Mouse (Mus musculus) lung, adult 2 months (tissue): ENCODE results near the gene Cox10. TPM values are rescaled to one million over a fixed set of nuclear protein-coding genes. Genes with fewer than 3 reads are reported as not detected.
A peak's percentile ranks its signal among the peaks of the same experiment; 100 is the strongest.

Experiments used
- DNase-seq: peaks from one replicate; pipeline ENCODE4 v3.0.0; 2022
- H3K4me1 ChIP-seq: fragments of 200-500 bp; 2 replicates; pipeline ENCODE4 v1.6.1; 2011; ENCODE audit warnings: low read length; ENCODE audit not compliant: control insufficient read depth, insufficient read depth
- H3K4me3 ChIP-seq: fragments of 200-500 bp; replicated peaks from 2 replicates; pipeline ENCODE3; 2011; ENCODE audit warnings: low read depth, mild to moderate bottlenecking, control low read depth, low read length; ENCODE audit errors: extremely low read depth
- CTCF ChIP-seq: fragments of 200-500 bp; IDR thresholded peaks from 2 replicates; pipeline ENCODE4 v1.5.1; 2011; ENCODE audit warnings: mild to moderate bottlenecking, low read length, control low read depth; ENCODE audit not compliant: insufficient read depth
- POLR2A ChIP-seq: fragments of 200-500 bp; IDR thresholded peaks from 2 replicates; pipeline ENCODE4 v1.6.1; 2011; ENCODE audit warnings: low read depth, mild to moderate bottlenecking, control low read depth, low read length, borderline replicate concordance; ENCODE audit errors: extremely low read depth
- WGBS: fragments of 180-500 bp; shearing (Covaris S2); methylation state at CpG from one replicate; pipeline ENCODE4 v1.1.7; 2018; 5-methylcytosine and 5-hydroxymethylcytosine counted together
- polyA plus RNA-seq: library from polyadenylated mRNA; depleted of rRNA; stranded (reverse); fragments of >200 nt; gene quantifications from 2 replicates; pipeline ENCODE4 v1.2.3, GENCODE M21; 2012

The Cox10 gene
- polyA plus RNA-seq, 1 experiment = 11.0 TPM

- DNase-seq = no peak
- no peaks in the 10 kb centered on the region; the same call in 1 of the 2 replicates for H3K4me1 ChIP-seq
- WGBS = 97% methylated on average over 9 of the region's 9 CpGs
- no peak overlapping the region for H3K4me3 ChIP-seq
- TF ChIP-seq POLR2A (no peak), CTCF (no peak)
These were observed 107.8 kb downstream of the Cox10 start for GRCm38 (mm10) chr11:63971462-63971861.

- Histone ChIP-seq H3K4me1 (no peaks in the 10 kb centered on the region; the same call in 1 of the 2 replicates), H3K4me3 (no peak overlapping the region)
- no peak for DNase-seq
- TF ChIP-seq CTCF = no peak
- TF ChIP-seq POLR2A = no peak
- 95% methylated on average over 6 of the region's 6 CpGs for WGBS
These were observed 108.5 kb downstream of the Cox10 start for GRCm38 (mm10) chr11:63970818-63971217.

- TF ChIP-seq CTCF = no peak
- no peak for TF ChIP-seq POLR2A
- Histone ChIP-seq H3K4me1 (no peaks in the 10 kb centered on the region; the same call in 1 of the 2 replicates), H3K4me3 (no peak overlapping the region)
- WGBS = 76% methylated on average over 11 of the region's 11 CpGs
- no peak for DNase-seq
These were observed 109.9 kb downstream of the Cox10 start for GRCm38 (mm10) chr11:63969205-63969910.

- Histone ChIP-seq H3K4me1 (no peaks in the 10 kb centered on the region), H3K4me3 (no peak overlapping the region)
- no peak for DNase-seq
- TF ChIP-seq POLR2A = no peak
- TF ChIP-seq CTCF = no peak
- WGBS = 88% methylated on average over 3 of the region's 3 CpGs
These were observed 110.8 kb downstream of the Cox10 start for GRCm38 (mm10) chr11:63968388-63969035.

GRCm38 (mm10) chr11:63967641-63968387 is 111.5 kb downstream of the Cox10 start:
- 88% methylated on average over 9 of the region's 9 CpGs for WGBS

DNA sequence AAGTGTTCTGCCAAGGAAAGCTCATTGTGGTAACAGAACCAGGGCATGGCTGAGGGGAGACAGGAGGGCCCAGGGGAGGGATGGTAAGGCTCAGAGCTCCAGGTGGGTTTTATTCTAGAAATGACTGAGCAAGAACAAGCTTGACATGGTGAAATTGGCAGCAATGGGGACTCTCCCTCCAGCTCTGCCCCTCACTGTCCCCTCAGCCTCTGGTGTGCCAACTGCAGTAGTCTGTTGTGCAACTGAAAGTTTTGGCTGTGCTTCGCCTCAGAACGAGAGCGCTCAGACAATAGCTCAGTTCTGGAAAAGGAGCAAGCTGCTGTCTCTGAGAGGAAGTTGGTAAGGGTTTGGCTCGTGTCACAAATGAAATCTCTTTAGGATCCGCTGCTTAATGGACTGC is 113.8 kb downstream of the Cox10 start:
- DNase-seq = no peak
- TF ChIP-seq POLR2A (no peak), CTCF (no peak)
- Histone ChIP-seq H3K4me1 (no peaks in the 10 kb centered on the region), H3K4me3 (no peak overlapping the region)
- 45% methylated on average over 5 of the region's 5 CpGs for WGBS

More at GRCm38 (mm10) chr11:63967641-63968387, 111.5 kb downstream of the Cox10 start:
- H3K4me1 ChIP-seq = no peaks in the 10 kb centered on the region
- DNase-seq = no peak
- TF ChIP-seq POLR2A (no peak), CTCF (no peak)
- no peak overlapping the region for H3K4me3 ChIP-seq

- peak; percentile 35 for DNase-seq
- peak; percentile 53 for TF ChIP-seq CTCF
- no peak for TF ChIP-seq POLR2A
- Histone ChIP-seq H3K4me3 (no peak overlapping the region), H3K4me1 (no peaks in the 10 kb centered on the region; the same call in 1 of the 2 replicates)
- WGBS = 48% methylated on average over 4 of the region's 4 CpGs
These were observed 122.1 kb downstream of the Cox10 start for GRCm38 (mm10) chr11:63957207-63957606.

DNA sequence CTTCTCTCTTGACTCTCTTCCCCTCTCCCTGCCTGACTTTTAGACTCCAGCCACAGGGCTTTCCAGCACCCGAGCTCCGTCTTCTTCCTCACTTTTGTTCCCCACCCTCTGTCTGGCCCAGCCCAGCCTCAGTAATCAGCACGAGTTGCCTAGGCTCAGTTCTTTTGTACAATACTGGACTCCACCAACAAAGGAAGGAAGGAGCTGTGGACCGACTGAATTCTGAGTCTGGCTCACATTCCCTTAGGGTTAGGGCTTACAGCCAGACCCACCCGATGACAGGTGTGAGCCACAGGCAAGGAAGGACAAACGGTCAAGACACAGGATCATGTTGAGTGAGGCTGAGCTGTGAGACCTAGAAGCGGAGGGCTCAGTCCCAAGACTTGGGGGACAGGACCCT is 122.5 kb downstream of the Cox10 start:
- no peak for TF ChIP-seq POLR2A
- no peak for TF ChIP-seq CTCF
- Histone ChIP-seq H3K4me1 (peaks cover 3% of the 10 kb centered on the region; the same call in 1 of the 2 replicates), H3K4me3 (no peak overlapping the region)
- WGBS = 33% methylated on average over 7 of the region's 7 CpGs
- DNase-seq = no peak

- WGBS = 92% methylated on average over 2 of the region's 2 CpGs
- Histone ChIP-seq H3K4me1 (peaks cover 3% of the 10 kb centered on the region; the same call in 1 of the 2 replicates), H3K4me3 (no peak overlapping the region)
- no peak for TF ChIP-seq CTCF
- DNase-seq = no peak
These were observed 125.4 kb downstream of the Cox10 start for GRCm38 (mm10) chr11:63953887-63954286.

- 27% methylated on average over 4 of the region's 4 CpGs for WGBS
- no peak for DNase-seq
- no peak for TF ChIP-seq CTCF
- peaks cover 3% of the 10 kb centered on the region; the same call in 1 of the 2 replicates for H3K4me1 ChIP-seq
- no peak overlapping the region for H3K4me3 ChIP-seq
These were observed 126.5 kb downstream of the Cox10 start for GRCm38 (mm10) chr11:63952743-63953191.
